Mouse (Mus musculus) cerebellum, adult 2 months (tissue): ENCODE results near the gene Nfya.

Experiments
- CTCF ChIP-seq: fragments of 200-500 bp; IDR thresholded peaks from 2 replicates; pipeline ENCODE4 v1.5.1; 2011; ENCODE audit warnings: low read depth, mild to moderate bottlenecking, control low read depth, low read length, moderate library complexity, borderline replicate concordance; ENCODE audit not compliant: insufficient read depth
- POLR2A ChIP-seq: fragments of 200-500 bp; IDR thresholded peaks from 2 replicates; pipeline ENCODE4 v1.6.1; 2011; ENCODE audit warnings: low read length, control low read depth, borderline replicate concordance; ENCODE audit not compliant: insufficient read depth

DNA sequence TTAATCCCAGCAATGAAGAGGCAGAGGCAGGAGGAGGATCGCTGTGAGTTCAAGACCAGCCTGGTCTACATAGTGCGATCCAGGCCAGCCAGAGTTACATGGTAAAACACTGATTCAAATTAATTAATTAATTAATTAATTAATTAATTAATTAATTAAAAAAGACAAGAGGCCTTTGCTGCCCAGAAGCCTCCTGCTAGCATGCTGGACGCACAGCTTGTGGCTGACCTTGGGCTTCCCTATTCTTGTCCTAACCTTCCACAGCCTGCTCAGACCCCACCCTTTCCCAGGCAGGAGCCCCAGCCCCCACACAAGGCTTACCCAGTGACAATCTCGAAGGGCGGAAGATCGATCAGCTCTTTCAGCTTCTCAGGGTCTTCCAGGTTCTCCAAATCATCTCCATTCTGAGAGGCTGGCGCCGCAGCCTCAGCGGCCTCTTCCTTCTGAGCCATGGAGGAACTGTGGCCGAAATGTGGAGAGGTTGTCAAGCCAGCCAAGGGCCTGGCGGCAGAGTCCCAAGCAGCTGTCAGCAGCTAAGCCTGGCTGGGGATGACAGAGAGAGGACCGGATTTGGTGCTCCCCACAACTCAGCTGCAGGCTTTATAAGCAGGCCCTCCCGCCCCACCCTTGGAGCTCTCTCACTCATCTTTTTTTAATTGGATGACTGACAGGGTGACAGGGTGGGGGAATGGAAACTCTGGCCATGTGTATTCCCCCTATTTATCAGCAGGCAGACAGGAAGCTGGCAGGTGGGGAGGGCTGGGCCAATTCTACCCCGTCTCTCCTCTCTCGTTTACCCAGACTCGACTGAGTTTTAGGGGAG, 22.7 kb upstream of the Nfya start, which contains the start of gene Apobec2:
- TF ChIP-seq CTCF (no peak), POLR2A (no peak)
